Mouse (Mus musculus) neural tube, embryonic 15.5 days (tissue): ENCODE results near the gene Armc9. TPM values are rescaled to one million over a fixed set of nuclear protein-coding genes. Genes with fewer than 3 reads are reported as not detected.

ENCODE experiments used
- ATAC-seq: fragments of 200-750 bp; cut with Nextera tagmentation; 2 replicates; pipeline ENCODE4 v1.8.0; 2017; ENCODE audit warnings: mild to moderate bottlenecking, moderate TSS enrichment, moderate library complexity; ENCODE audit not compliant: low FRiP score
- H3K27ac ChIP-seq: fragments of 300-500 bp; sonication (generic); replicated peaks from 2 replicates; pipeline ENCODE4 v1.5.1; 2015; ENCODE audit warnings: mild to moderate bottlenecking, inconsistent platforms
- H3K27me3 ChIP-seq: fragments of 300-500 bp; sonication (generic); replicated peaks from 2 replicates; pipeline ENCODE4 v1.6.1; 2015; ENCODE audit warnings: inconsistent platforms
- H3K36me3 ChIP-seq: fragments of 300-500 bp; sonication (generic); 2 replicates; pipeline ENCODE4 v1.6.1; 2015; ENCODE audit warnings: inconsistent platforms
- H3K4me1 ChIP-seq: fragments of 300-500 bp; sonication (generic); 2 replicates; pipeline ENCODE4 v1.6.1; 2015; ENCODE audit warnings: inconsistent platforms
- H3K4me2 ChIP-seq: fragments of 300-500 bp; sonication (generic); 2 replicates; pipeline ENCODE4 v1.6.1; 2015; ENCODE audit warnings: inconsistent platforms, mild to moderate bottlenecking, moderate library complexity
- H3K4me3 ChIP-seq: fragments of 300-500 bp; sonication (generic); replicated peaks from 2 replicates; pipeline ENCODE4 v1.5.1; 2015; ENCODE audit warnings: mild to moderate bottlenecking, inconsistent platforms
- H3K9ac ChIP-seq: fragments of 300-500 bp; sonication (generic); replicated peaks from 2 replicates; pipeline ENCODE4 v1.6.1; 2015; ENCODE audit warnings: mild to moderate bottlenecking, inconsistent platforms
- H3K9me3 ChIP-seq: fragments of 300-500 bp; sonication (generic); replicated peaks from 2 replicates; pipeline ENCODE4 v1.6.1; 2016; ENCODE audit warnings: inconsistent platforms
- WGBS: fragments of 180-500 bp; shearing (Covaris S2); methylation state at CpG from one replicate; pipeline ENCODE4 v1.1.7; 2015; ENCODE audit warnings: mixed read lengths; 5-methylcytosine and 5-hydroxymethylcytosine counted together
- polyA plus RNA-seq: library from polyadenylated mRNA; unstranded; fragments of >200 nt; fragmentation: Nextera tagmentation; extraction: Ambion mirVana; gene quantifications from 2 replicates; pipeline ENCODE4 v1.2.1, GENCODE M21; 2015

The Armc9 gene
- polyA plus RNA-seq, 1 experiment from 2014 or later: 35.5 TPM

DNA sequence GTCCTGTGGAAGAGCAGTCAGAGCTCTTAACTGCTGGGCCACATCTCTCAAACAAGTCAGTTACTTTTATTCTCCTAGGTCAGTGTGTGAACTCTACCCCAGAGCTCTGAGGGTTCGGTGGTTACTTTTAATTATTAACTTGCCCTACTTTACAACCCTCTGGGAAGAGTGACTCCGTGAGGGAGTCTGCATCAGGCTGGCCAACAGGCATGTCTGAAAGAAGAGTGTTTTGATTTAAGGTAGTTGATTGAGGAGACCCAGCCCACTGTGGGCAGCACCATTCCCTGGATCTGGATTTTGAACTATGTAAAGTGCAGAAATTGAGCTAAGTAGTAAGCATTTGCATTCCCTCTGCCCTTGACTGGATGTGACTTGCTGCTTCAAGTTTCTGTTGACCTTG lies 21.5 kb downstream of the Armc9 start:
- Histone ChIP-seq H3K4me1 (no peaks in the 10 kb centered on the region), H3K4me2 (no peak overlapping the region), H3K4me3 (no peak overlapping the region), H3K9me3 (no peaks in the 10 kb centered on the region), H3K36me3 (peaks cover 54% of the 10 kb centered on the region), H3K9ac (no peak overlapping the region), H3K27ac (no peak overlapping the region), H3K27me3 (no peaks in the 10 kb centered on the region)
- WGBS: 29% methylated on average over 2 of the region's 2 CpGs
- ATAC-seq: no peak

DNA sequence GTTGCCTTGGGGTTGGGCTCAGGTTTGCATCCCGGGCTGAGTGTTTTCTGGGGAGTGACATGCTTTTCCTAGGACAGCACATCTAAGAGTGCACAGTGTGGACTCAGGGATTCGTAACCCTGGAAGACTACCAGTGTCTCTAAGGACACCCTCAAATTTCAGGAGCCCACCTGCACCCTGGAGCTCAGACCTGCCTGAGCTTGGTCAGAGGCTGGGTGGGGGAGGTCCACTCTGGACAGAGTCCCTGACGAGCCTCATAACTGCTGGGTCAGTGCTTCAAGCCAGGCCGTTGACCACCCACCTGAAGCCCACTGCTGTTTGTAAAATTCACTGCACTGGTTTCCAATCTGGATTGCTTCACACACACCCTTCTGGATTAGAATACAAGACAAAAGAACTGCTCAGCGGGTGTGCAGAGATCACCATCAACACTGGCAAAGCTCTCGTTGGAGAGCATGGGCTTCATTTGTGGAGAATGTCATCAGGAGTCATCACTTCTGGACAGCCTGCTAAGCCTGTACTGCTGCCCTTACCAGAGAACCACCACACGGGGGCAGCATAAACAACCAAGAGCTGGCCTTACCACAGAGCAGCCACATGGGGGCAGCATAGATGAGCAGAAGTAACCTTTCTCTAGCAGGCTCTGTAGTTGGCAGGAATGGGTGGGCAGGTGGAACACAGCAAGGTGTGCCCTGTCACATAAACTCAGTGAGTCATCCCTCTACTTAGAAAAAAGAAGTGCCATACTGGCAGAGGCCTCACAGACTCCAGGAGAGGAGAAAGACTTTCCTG lies 24.1 kb downstream of the Armc9 start:
- H3K9ac ChIP-seq: no peak overlapping the region
- peak; percentile 75 for ATAC-seq
- H3K4me2 ChIP-seq: no peak overlapping the region
- no peaks in the 10 kb centered on the region for H3K4me1 ChIP-seq
- H3K9me3 ChIP-seq: no peaks in the 10 kb centered on the region
- no peaks in the 10 kb centered on the region for H3K27me3 ChIP-seq
- 50% methylated on average over 7 of the region's 7 CpGs for WGBS
- H3K27ac ChIP-seq: no peak overlapping the region
- H3K36me3 ChIP-seq: peaks cover 35% of the 10 kb centered on the region
- no peak overlapping the region for H3K4me3 ChIP-seq

- no peak overlapping the region for H3K4me2 ChIP-seq
- no peak overlapping the region for H3K27ac ChIP-seq
- no peaks in the 10 kb centered on the region for H3K4me1 ChIP-seq
- no peak overlapping the region for H3K4me3 ChIP-seq
- no peak overlapping the region for H3K9ac ChIP-seq
- peaks cover 21% of the 10 kb centered on the region for H3K36me3 ChIP-seq
- no peak for ATAC-seq
- 86% methylated on average over 5 of the region's 5 CpGs for WGBS
- H3K27me3 ChIP-seq: no peaks in the 10 kb centered on the region
- H3K9me3 ChIP-seq: no peaks in the 10 kb centered on the region
Measured at GRCm38 (mm10) chr1:86182004-86182709, 27.6 kb downstream of the Armc9 start.

DNA sequence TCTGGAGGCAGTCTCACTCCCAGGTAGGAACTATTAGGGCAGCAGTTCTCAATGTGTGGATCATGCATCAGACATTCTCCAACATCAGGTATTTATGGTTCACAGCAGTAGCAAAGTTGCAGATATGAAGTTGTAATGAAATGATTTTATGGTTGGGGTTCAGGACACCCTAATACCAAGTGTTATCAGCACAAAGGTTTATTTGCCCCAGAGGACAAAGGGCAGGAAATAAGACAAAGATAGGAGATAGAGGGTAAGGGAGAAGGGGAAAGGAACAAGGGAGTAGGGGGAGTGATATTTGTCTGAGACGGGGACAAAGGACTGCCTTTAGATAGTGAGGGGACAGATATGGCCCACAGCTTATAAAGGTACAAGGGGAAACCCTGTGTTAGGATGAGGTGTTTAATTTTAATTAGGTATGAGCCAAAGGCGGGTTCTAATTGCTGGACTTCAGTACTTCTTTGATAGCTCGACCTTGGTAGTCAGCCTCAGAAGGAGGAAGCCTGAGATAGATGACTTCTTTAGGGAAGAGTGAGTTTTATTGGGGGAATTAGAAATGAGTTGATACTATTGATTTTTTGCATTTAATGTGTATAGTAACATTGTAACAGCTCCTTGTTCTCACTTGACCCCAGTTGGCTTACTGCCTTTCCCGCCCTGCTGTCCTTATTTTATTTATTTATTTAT lies 29.1 kb downstream of the Armc9 start:
- no peak for ATAC-seq
- WGBS: 86% methylated on average over 4 of the region's 4 CpGs
- H3K4me1 ChIP-seq: no peaks in the 10 kb centered on the region

DNA sequence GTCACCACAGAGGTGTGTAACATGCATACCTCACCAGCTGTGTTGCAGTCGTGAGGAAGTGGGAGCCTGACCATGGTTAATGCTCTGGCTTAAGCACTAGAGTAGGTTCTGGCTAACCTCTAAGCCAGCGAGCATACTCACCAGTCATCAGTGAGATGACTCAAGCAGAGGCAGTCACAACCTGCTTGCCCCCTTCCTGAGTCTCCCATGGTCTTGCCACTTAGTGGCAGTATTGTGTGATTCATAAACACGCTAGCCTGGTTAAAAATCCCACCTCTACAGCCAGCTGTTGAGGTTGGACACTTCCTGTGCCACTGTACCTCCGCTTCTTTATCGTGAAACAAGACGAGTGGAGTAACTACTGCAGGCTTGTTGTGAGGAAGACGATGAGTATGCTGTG lies 32.2 kb downstream of the Armc9 start:
- H3K27me3 ChIP-seq: no peaks in the 10 kb centered on the region
- H3K27ac ChIP-seq: no peak overlapping the region
- peaks cover 44% of the 10 kb centered on the region for H3K36me3 ChIP-seq
- no peak overlapping the region for H3K4me3 ChIP-seq
- H3K9me3 ChIP-seq: no peaks in the 10 kb centered on the region
- no peak overlapping the region for H3K9ac ChIP-seq
- WGBS: 87% methylated on average over 7 of the region's 7 CpGs
- no peaks in the 10 kb centered on the region for H3K4me1 ChIP-seq
- no peak overlapping the region for H3K4me2 ChIP-seq
- no peak for ATAC-seq

More for the DNA sequence above, 29.1 kb downstream of the Armc9 start:
- no peak overlapping the region for H3K27ac ChIP-seq
- H3K9me3 ChIP-seq: no peaks in the 10 kb centered on the region
- H3K27me3 ChIP-seq: no peaks in the 10 kb centered on the region
- no peak overlapping the region for H3K9ac ChIP-seq
- no peak overlapping the region for H3K4me2 ChIP-seq
- no peak overlapping the region for H3K4me3 ChIP-seq
- H3K36me3 ChIP-seq: peaks cover 26% of the 10 kb centered on the region

DNA sequence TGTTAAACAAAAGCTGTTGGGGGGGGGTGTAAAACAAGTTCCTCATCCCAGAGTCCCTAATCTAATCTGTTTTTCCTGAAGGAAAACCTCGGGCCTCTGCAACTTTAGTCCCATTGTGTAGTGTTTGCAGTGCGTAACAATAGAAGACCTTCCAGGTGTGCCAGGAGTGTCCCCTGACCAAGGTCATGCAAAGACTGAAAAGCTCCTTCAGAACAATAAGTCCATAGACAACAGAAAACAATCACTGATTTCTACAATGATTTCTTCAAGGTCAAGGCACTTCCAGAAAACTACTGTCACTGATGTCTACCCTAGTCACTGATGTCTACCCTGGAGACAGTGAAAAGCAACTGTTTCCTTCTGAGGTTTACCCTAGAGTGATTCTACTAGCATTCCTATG lies 33.3 kb downstream of the Armc9 start:
- Histone ChIP-seq H3K36me3 (peaks cover 49% of the 10 kb centered on the region), H3K27me3 (no peaks in the 10 kb centered on the region), H3K27ac (no peak overlapping the region), H3K4me2 (no peak overlapping the region), H3K4me1 (no peaks in the 10 kb centered on the region), H3K4me3 (no peak overlapping the region), H3K9ac (no peak overlapping the region), H3K9me3 (no peaks in the 10 kb centered on the region)
- ATAC-seq: no peak
- 79% methylated on average over 2 of the region's 2 CpGs for WGBS

DNA sequence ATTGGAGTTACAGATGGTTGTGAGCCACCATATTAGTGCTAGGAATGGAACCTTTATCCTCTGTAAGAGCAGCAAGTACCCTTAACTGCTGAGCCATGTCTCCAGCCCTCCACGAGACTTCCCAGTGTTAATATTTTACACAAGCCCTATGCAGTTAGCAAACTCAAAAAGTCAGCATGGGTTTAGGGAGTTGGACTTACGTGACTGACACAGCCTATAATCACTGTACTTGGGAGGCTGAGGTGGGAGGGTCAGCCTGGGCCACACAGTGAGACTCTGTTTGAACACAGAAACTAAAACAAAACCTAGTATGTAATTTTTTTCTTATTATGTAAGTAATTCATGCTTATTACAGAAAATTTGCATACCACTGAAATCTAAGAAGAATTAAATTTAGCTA lies 33.7 kb downstream of the Armc9 start:
- no peak overlapping the region for H3K9ac ChIP-seq
- ATAC-seq: no peak
- no peaks in the 10 kb centered on the region for H3K9me3 ChIP-seq
- H3K27ac ChIP-seq: no peak overlapping the region
- no peaks in the 10 kb centered on the region for H3K4me1 ChIP-seq
- no peaks in the 10 kb centered on the region for H3K27me3 ChIP-seq
- H3K4me2 ChIP-seq: no peak overlapping the region
- H3K4me3 ChIP-seq: no peak overlapping the region
- WGBS: 91% methylated on average over 2 of the region's 2 CpGs
- H3K36me3 ChIP-seq: peaks cover 52% of the 10 kb centered on the region

DNA sequence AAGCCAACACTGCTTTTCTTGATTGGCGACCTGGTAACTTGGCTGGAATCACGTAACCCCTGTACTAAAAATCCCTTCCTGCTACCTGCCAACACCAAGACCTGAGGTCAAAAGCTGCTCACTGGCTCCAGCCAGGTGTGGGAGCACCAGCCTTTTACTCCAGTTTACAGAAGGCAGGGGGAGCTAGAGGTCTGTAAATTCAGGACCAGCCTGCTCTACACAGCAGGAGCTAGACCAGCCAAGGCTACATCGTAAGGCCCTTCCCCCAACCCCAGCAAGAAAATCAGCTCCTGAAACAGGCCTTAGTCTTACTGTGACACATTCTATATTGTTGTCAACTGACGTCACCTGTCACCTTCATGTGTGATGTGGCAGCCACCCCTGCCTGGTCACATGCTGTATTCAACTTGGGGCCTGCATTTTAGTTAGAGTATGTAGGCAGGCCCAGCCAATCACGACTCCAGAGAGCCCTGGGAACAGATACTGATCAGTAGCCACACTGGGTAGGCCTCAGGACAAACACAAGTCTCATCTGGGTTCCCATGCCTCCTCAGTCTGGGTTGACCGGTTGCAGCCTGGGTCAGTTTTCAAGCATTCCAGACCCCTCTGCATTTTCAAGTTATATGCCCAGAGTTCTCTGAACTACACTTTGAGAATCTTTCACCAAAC lies 34.6 kb downstream of the Armc9 start:
- Histone ChIP-seq H3K27me3 (no peaks in the 10 kb centered on the region), H3K4me1 (no peaks in the 10 kb centered on the region), H3K4me3 (no peak overlapping the region), H3K9me3 (no peaks in the 10 kb centered on the region), H3K9ac (no peak overlapping the region), H3K4me2 (no peak overlapping the region), H3K36me3 (peaks cover 60% of the 10 kb centered on the region), H3K27ac (no peak overlapping the region)
- WGBS: 83% methylated on average over 6 of the region's 6 CpGs
- ATAC-seq: no peak

GRCm38 (mm10) chr1:86190843-86191242 lies 36.3 kb downstream of the Armc9 start:
- no peak overlapping the region for H3K9ac ChIP-seq
- no peaks in the 10 kb centered on the region for H3K4me1 ChIP-seq
- H3K27ac ChIP-seq: no peak overlapping the region
- H3K4me3 ChIP-seq: no peak overlapping the region
- H3K27me3 ChIP-seq: no peaks in the 10 kb centered on the region
- H3K36me3 ChIP-seq: peaks cover 67% of the 10 kb centered on the region
- no peak overlapping the region for H3K4me2 ChIP-seq
- ATAC-seq: no peak
- H3K9me3 ChIP-seq: no peaks in the 10 kb centered on the region
- 92% methylated on average over 6 of the region's 6 CpGs for WGBS

DNA sequence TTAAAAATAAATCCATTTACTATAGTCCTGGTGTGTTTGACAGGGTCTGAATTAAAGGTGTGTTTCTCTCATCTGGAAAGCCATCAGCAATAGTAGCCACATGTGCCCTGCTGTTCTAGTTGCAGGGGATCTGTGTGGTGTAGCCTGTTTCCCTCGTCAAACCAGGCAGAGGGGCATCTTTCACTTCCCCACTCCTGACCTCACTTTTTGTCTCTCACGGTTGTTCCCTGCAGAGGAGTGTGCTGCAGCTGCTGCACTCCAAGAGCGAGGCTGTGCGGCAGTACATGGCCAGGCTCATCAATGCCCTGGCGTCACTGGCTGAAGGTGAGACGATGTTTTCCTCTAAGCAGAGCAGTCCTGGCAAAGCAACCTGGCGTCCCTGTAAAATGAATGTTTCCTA lies 39.5 kb downstream of the Armc9 start:
- H3K4me3 ChIP-seq: no peak overlapping the region
- ATAC-seq: no peak
- H3K36me3 ChIP-seq: peaks cover 78% of the 10 kb centered on the region
- no peak overlapping the region for H3K27ac ChIP-seq
- H3K9me3 ChIP-seq: no peaks in the 10 kb centered on the region
- no peaks in the 10 kb centered on the region for H3K27me3 ChIP-seq
- H3K9ac ChIP-seq: no peak overlapping the region
- no peaks in the 10 kb centered on the region for H3K4me1 ChIP-seq
- H3K4me2 ChIP-seq: no peak overlapping the region
- WGBS: 69% methylated on average over 7 of the region's 7 CpGs

- peaks cover 86% of the 10 kb centered on the region for H3K36me3 ChIP-seq
- no peaks in the 10 kb centered on the region for H3K27me3 ChIP-seq
- 60% methylated on average over 6 of the region's 6 CpGs for WGBS
- H3K27ac ChIP-seq: no peak overlapping the region
- no peaks in the 10 kb centered on the region for H3K4me1 ChIP-seq
- H3K4me3 ChIP-seq: no peak overlapping the region
- no peak overlapping the region for H3K9ac ChIP-seq
- H3K9me3 ChIP-seq: no peaks in the 10 kb centered on the region
- H3K4me2 ChIP-seq: no peak overlapping the region
- ATAC-seq: no peak
Measured at GRCm38 (mm10) chr1:86198276-86198675, 43.7 kb downstream of the Armc9 start.
